24 mouse cellular contexts compared by ENCODE assay signal in the genomic region with DNA sequence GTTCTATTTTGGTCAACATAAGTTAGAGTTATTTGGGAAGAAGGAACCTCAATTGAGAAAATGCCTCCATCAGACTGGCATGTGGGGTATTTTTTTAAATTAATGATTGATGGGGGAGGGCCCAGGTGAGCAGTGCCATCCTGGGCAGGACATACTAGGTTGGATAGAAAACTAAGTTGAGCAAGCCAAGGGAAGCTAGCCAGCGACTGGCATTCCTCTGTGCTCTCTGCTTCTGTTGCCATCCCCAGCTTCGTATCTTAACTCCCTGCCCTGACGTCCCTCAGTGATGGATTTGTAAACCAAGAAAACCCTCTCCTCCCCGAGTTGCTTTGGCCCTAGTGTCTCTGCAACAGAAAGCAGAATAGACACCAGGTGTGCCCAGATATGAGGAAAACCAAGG. TPM values are rescaled to one million over a fixed set of nuclear protein-coding genes. Genes with fewer than 3 reads are reported as not detected.
DNase-seq lines count a peak whose midpoint lies in the region; ATAC-seq lines count a peak whose summit lies in the region.
"Had no signal": no experiment of that assay in that cellular context is flagged by ENCODE, and none has a peak within 500 bp of the region (broad histone marks: within the 10 kb centered on the region; RNA-seq: fewer than 3 reads in every experiment).

No protein-coding gene starts in this region.

- ATAC-seq in forebrain, embryonic 13.5 days: no peak
- ATAC-seq in forebrain, embryonic 15.5 days (replicated peaks): no peak
- ATAC-seq in midbrain, embryonic 16.5 days: no peak
- ATAC-seq: activated CD4-positive, CD25-positive, alpha-beta regulatory T cell, adult 4 months; CD4-positive, CD25-positive, alpha-beta regulatory T cell, adult 4 months; forebrain, embryonic 14.5 days; forebrain, postnatal 0 days; Patski had no signal

- DNase-seq in cerebellum, postnatal 10 days: peak; percentile 53 to 60
- no peak for DNase-seq in cerebellum, postnatal 36 days
- DNase-seq in midbrain, embryonic 10.5 days (ENCODE audit: low spot score): no peak
- no peak for DNase-seq in embryo, embryonic 10.5 days (ENCODE audit: low spot score)
- DNase-seq: adrenal gland, adult 8-10 months; adrenal gland, postnatal 14 days; adrenal gland, postnatal 36 days; B cell, adult 2 months; cerebellum, adult 11-12 months; cerebellum, adult 8-10 months; cerebellum, adult 9-11 months; embryo, embryonic 11 days; forebrain, postnatal 0 days had no signal

- no peaks in the 10 kb centered on the region for H3K36me3 ChIP-seq in forebrain, embryonic 13.5 days (ENCODE audit: poor library complexity, severe bottlenecking)
- H3K36me3 ChIP-seq in forebrain, embryonic 15.5 days: no peaks in the 10 kb centered on the region
- no peaks in the 10 kb centered on the region for H3K36me3 ChIP-seq in midbrain, embryonic 16.5 days (ENCODE audit: control insufficient read depth, insufficient read depth, low read length)
- no peaks in the 10 kb centered on the region for H3K36me3 ChIP-seq in midbrain, embryonic 10.5 days
- H3K36me3 ChIP-seq: embryonic facial prominence, embryonic 13.5 days; embryonic facial prominence, embryonic 15.5 days; G1E had no signal

- no peaks in the 10 kb centered on the region for H3K9me3 ChIP-seq in forebrain, embryonic 13.5 days (replicated peaks)
- H3K9me3 ChIP-seq in forebrain, embryonic 15.5 days: no peaks in the 10 kb centered on the region
- H3K9me3 ChIP-seq in midbrain, embryonic 16.5 days (replicated peaks; ENCODE audit: control insufficient read depth, low read length, poor library complexity, severe bottlenecking): no peaks in the 10 kb centered on the region
- no peaks in the 10 kb centered on the region for H3K9me3 ChIP-seq in midbrain, embryonic 10.5 days (replicated peaks)
- H3K9me3 ChIP-seq: embryonic facial prominence, embryonic 13.5 days; embryonic facial prominence, embryonic 15.5 days; G1E had no signal

- H3K4me3 ChIP-seq in forebrain, embryonic 13.5 days: no peak overlapping the region
- H3K4me3 ChIP-seq in forebrain, embryonic 15.5 days: no peak overlapping the region
- H3K4me3 ChIP-seq in midbrain, embryonic 16.5 days (ENCODE audit: low read depth, low read length): no peak overlapping the region
- H3K4me3 ChIP-seq in midbrain, embryonic 10.5 days: no peak overlapping the region
- H3K4me3 ChIP-seq: embryonic facial prominence, embryonic 13.5 days; embryonic facial prominence, embryonic 15.5 days; erythroblast, embryonic 14.5 days had no signal

- 0 out of 2 replicates have a peak overlapping the region, but pooled peaks have one; percentile 15 for H3K27ac ChIP-seq in forebrain, embryonic 13.5 days
- no peak overlapping the region for H3K27ac ChIP-seq in forebrain, embryonic 15.5 days (replicated peaks)
- H3K27ac ChIP-seq in midbrain, embryonic 16.5 days (ENCODE audit: low read length): 0 out of 2 replicates have a peak overlapping the region, but pooled peaks have one; percentile 7
- no peak overlapping the region for H3K27ac ChIP-seq in midbrain, embryonic 10.5 days (replicated peaks)
- H3K27ac ChIP-seq: embryonic facial prominence, embryonic 13.5 days; embryonic facial prominence, embryonic 15.5 days had no signal

- H3K9ac ChIP-seq in forebrain, embryonic 13.5 days: no peak overlapping the region
- no peak overlapping the region for H3K9ac ChIP-seq in forebrain, embryonic 15.5 days (replicated peaks)
- H3K9ac ChIP-seq in midbrain, embryonic 16.5 days (ENCODE audit: low read depth, low read length): no peak overlapping the region
- H3K9ac ChIP-seq: embryonic facial prominence, embryonic 13.5 days; embryonic facial prominence, embryonic 15.5 days; forebrain, postnatal 0 days had no signal

- no peak overlapping the region for H3K4me2 ChIP-seq in forebrain, embryonic 13.5 days
- H3K4me2 ChIP-seq in forebrain, embryonic 15.5 days (replicated peaks): no peak overlapping the region
- H3K4me2 ChIP-seq in midbrain, embryonic 16.5 days (ENCODE audit: low read length): no peak overlapping the region
- H3K4me2 ChIP-seq: embryonic facial prominence, embryonic 13.5 days; embryonic facial prominence, embryonic 15.5 days had no signal

- H3K27me3 ChIP-seq in forebrain, embryonic 13.5 days: no peaks in the 10 kb centered on the region
- H3K27me3 ChIP-seq in forebrain, embryonic 15.5 days: no peaks in the 10 kb centered on the region
- H3K27me3 ChIP-seq in midbrain, embryonic 16.5 days (ENCODE audit: control insufficient read depth, insufficient read depth, low read depth, low read length): no peaks in the 10 kb centered on the region
- peaks cover 14% of the 10 kb centered on the region; the same call in 1 of the 2 replicates for H3K27me3 ChIP-seq in midbrain, embryonic 10.5 days (ENCODE audit: low read depth, poor library complexity, severe bottlenecking)
- H3K27me3 ChIP-seq: embryonic facial prominence, embryonic 15.5 days had no signal

- H3K4me1 ChIP-seq in forebrain, embryonic 13.5 days: peaks cover 61% of the 10 kb centered on the region
- peaks cover 62% of the 10 kb centered on the region for H3K4me1 ChIP-seq in forebrain, embryonic 15.5 days
- peaks cover 37% of the 10 kb centered on the region for H3K4me1 ChIP-seq in midbrain, embryonic 16.5 days (ENCODE audit: control insufficient read depth, insufficient read depth, low read length)
- peaks cover 9% of the 10 kb centered on the region for H3K4me1 ChIP-seq in midbrain, embryonic 10.5 days

- WGBS in forebrain, embryonic 13.5 days: 75% methylated on average over 4 of the region's 4 CpGs
- 78% methylated on average over 4 of the region's 4 CpGs for WGBS in forebrain, embryonic 15.5 days
- 72% methylated on average over 4 of the region's 4 CpGs for WGBS in midbrain, embryonic 16.5 days
- WGBS in midbrain, embryonic 10.5 days: 82% methylated on average over 4 of the region's 4 CpGs

RNA-seq across cellular contexts. Expression of a gene that starts 12.6 kb away (rescaled TPM):
- 9.6 and 13.6 TPM in 2 replicates for polyA plus RNA-seq in forebrain, embryonic 13.5 days (2015; fragmentation: Nextera tagmentation; extraction: Ambion mirVana)
- polyA plus RNA-seq in forebrain, embryonic 15.5 days (2015; fragmentation: Nextera tagmentation; extraction: Ambion mirVana): 22.3 and 23.5 TPM in 2 replicates
- 17.9 and 20.6 TPM in 2 replicates for polyA plus RNA-seq in midbrain, embryonic 16.5 days (2015; fragmentation: Nextera tagmentation; extraction: Ambion mirVana)
- 0.23 and 0.66 TPM in 2 replicates for polyA plus RNA-seq in midbrain, embryonic 10.5 days (2016; fragmentation: Nextera tagmentation; extraction: Ambion mirVana)
- polyA plus RNA-seq: activated CD4-positive, CD25-positive, alpha-beta regulatory T cell, adult 4 months; CD4-positive, CD25-positive, alpha-beta regulatory T cell, adult 4 months; erythroblast, embryonic 14.5 days; G1E had no signal

RNA-seq across cellular contexts. Expression of a gene that starts 39.6 kb away (rescaled TPM):
- polyA plus RNA-seq in forebrain, embryonic 13.5 days (2015; fragmentation: Nextera tagmentation; extraction: Ambion mirVana): 3.0 and 5.6 TPM in 2 replicates
- 5.8 and 6.3 TPM in 2 replicates for polyA plus RNA-seq in forebrain, embryonic 15.5 days (2015; fragmentation: Nextera tagmentation; extraction: Ambion mirVana)
- 10.8 and 14.3 TPM in 2 replicates for polyA plus RNA-seq in midbrain, embryonic 16.5 days (2015; fragmentation: Nextera tagmentation; extraction: Ambion mirVana)
- 0.83 and 1.8 TPM in 2 replicates for polyA plus RNA-seq in midbrain, embryonic 10.5 days (2016; fragmentation: Nextera tagmentation; extraction: Ambion mirVana)
- polyA plus RNA-seq: CD4-positive, CD25-positive, alpha-beta regulatory T cell, adult 4 months; erythroblast, embryonic 14.5 days; G1E had no signal

Comparison
In these comparisons a context has a peak if more than half of its experiments do, and no peak if none do; other contexts are left out.
1. DNase-seq: peak in cerebellum, postnatal 10 days (2 of 2); none in cerebellum, postnatal 36 days (0 of 2), midbrain, embryonic 10.5 days (single experiment) and embryo, embryonic 10.5 days (single experiment).
2. H3K27ac ChIP-seq: peak in forebrain, embryonic 13.5 days (single experiment) and midbrain, embryonic 16.5 days (single experiment); none in forebrain, embryonic 15.5 days (single experiment) and midbrain, embryonic 10.5 days (single experiment).